Mouse (Mus musculus) heart, embryonic 15.5 days (tissue): ENCODE data around the gene Slc6a4. TPM values are rescaled to one million over a fixed set of nuclear protein-coding genes. Genes with fewer than 3 reads are reported as not detected.
A peak's percentile ranks its signal among the peaks of the same experiment; 100 is the strongest.
"Not testable (repeated sequence)": the region's sequence is repeated elsewhere in the genome, so short reads cannot be mapped to it uniquely, and the experiment has no call there.

Source experiments
- ATAC-seq: fragments of 200-750 bp; cut with Nextera tagmentation; replicated peaks from 2 replicates; pipeline ENCODE4 v1.8.0; 2017; ENCODE audit warnings: low read depth, moderate TSS enrichment; ENCODE audit not compliant: insufficient number of reproducible peaks, insufficient read depth, low FRiP score
- H3K27ac ChIP-seq: fragments of 300-500 bp; sonication (generic); 2 replicates; pipeline ENCODE4 v1.5.1; 2015; ENCODE audit warnings: mild to moderate bottlenecking, inconsistent platforms
- H3K27me3 ChIP-seq: fragments of 300-500 bp; sonication (generic); 2 replicates; pipeline ENCODE4 v1.6.1; 2015; ENCODE audit warnings: inconsistent platforms
- H3K36me3 ChIP-seq: fragments of 300-500 bp; sonication (generic); 2 replicates; pipeline ENCODE4 v1.6.1; 2015; ENCODE audit warnings: mild to moderate bottlenecking, inconsistent platforms
- H3K4me1 ChIP-seq: fragments of 300-500 bp; sonication (generic); replicated peaks from 2 replicates; pipeline ENCODE4 v1.6.1; 2015; ENCODE audit warnings: inconsistent platforms
- H3K4me2 ChIP-seq: fragments of 300-500 bp; sonication (generic); 2 replicates; pipeline ENCODE4 v1.6.1; 2015; ENCODE audit warnings: inconsistent platforms, mild to moderate bottlenecking, moderate library complexity
- H3K4me3 ChIP-seq: fragments of 300-500 bp; sonication (generic); 2 replicates; pipeline ENCODE4 v1.5.1; 2015; ENCODE audit warnings: mild to moderate bottlenecking, inconsistent platforms
- H3K9ac ChIP-seq: fragments of 300-500 bp; sonication (generic); 2 replicates; pipeline ENCODE4 v1.6.1; 2015; ENCODE audit warnings: mild to moderate bottlenecking, inconsistent platforms
- H3K9me3 ChIP-seq: fragments of 300-500 bp; sonication (generic); replicated peaks from 2 replicates; pipeline ENCODE4 v1.6.1; 2016; ENCODE audit warnings: inconsistent platforms
- WGBS: fragments of 180-500 bp; shearing (Covaris S2); methylation state at CpG from one replicate; pipeline ENCODE4 v1.1.7; 2015; ENCODE audit warnings: mixed read lengths; 5-methylcytosine and 5-hydroxymethylcytosine counted together
- polyA plus RNA-seq: library from polyadenylated mRNA; unstranded; fragments of >200 nt; fragmentation: Nextera tagmentation; extraction: Ambion mirVana; gene quantifications from 2 replicates; pipeline ENCODE4 v1.2.1, GENCODE M21; 2015

Slc6a4 gene
- polyA plus RNA-seq, 1 experiment from 2014 or later: 0.94 TPM

DNA sequence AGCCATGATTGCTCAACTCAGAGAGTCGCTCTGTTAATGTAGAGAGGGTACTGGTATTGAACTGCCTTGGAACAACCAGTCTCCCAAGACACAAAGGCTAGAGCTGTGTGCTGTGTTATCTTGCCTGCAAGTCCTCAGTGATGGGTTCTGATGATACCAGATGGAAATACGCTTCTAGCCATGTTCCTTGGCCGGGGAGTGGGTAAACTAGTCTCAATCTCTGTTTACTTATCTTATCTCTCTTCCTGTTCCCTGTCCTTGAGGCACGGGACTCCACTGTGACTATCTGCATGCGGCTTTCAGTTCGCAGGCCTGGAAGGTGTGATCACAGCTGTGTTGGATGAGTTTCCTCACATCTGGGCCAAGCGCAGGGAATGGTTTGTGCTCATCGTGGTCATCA lies 21.1 kb downstream of the Slc6a4 start:
- Histone ChIP-seq H3K4me3 (no peak overlapping the region), H3K4me1 (no peaks in the 10 kb centered on the region), H3K36me3 (no peaks in the 10 kb centered on the region), H3K27me3 (peaks cover 7% of the 10 kb centered on the region; the same call in 1 of the 2 replicates), H3K27ac (no peak overlapping the region), H3K4me2 (no peak overlapping the region), H3K9ac (no peak overlapping the region), H3K9me3 (no peaks in the 10 kb centered on the region)
- no peak for ATAC-seq
- WGBS: 21% methylated on average over 8 of the region's 8 CpGs

DNA sequence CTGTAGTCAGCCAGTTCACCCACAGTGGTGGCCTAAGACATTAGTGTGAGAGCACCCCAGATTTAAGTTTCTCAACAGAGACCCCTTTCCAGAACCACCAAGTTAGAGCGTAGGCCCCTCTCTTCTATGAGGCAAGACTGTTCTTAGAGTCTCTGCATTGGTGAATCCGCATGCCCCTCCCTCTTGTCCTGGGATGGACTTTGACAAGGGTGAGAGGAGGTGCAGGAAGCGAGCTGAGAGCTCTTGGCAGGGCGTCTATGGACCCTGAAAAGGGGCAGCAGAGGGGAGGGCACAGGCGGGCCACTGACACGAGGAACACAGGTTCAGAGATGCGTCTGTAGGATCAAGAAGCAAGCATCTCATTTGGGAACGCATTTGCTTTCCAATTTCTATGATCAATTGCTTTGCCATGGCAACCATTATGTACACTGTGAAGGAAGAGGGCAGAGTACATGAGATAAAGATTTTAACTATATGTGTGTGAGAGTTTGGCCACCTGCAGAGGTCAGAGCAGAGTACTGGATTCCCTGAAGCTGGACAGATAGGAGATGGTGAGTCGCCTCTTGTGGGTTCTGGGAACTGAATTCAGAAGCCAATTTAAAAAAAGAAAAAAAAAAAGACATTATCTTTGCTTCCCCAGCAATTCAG lies 23.5 kb downstream of the Slc6a4 start:
- WGBS: 78% methylated on average over 9 of the region's 9 CpGs
- H3K4me2 ChIP-seq: no peak overlapping the region
- no peak overlapping the region for H3K9ac ChIP-seq
- no peak overlapping the region for H3K27ac ChIP-seq
- no peak overlapping the region for H3K4me3 ChIP-seq
- H3K9me3 ChIP-seq: no peaks in the 10 kb centered on the region
- peaks cover 7% of the 10 kb centered on the region; the same call in 1 of the 2 replicates for H3K27me3 ChIP-seq
- ATAC-seq: no peak
- H3K4me1 ChIP-seq: no peaks in the 10 kb centered on the region
- no peaks in the 10 kb centered on the region for H3K36me3 ChIP-seq

DNA sequence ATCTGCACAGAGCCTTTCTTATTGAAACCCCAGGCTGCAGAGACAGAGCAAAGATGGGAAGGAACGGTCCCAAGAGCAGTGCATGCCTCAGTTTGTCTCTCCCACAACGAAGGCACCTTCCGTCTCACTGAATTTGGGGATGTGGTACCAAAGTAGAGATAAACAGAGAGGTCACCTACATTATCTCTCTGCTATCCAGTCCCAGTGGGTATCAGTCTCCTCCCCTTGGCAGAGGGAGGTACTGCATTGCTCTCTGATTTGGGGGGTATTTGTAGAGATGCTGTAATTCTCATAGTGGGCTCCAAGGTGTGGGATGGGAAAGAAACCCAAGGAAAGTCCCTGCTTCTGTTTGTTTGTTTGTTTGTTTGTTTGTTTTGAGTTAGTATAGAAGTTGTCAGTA lies 28.2 kb downstream of the Slc6a4 start:
- Histone ChIP-seq H3K9me3 (no peaks in the 10 kb centered on the region), H3K36me3 (no peaks in the 10 kb centered on the region), H3K27me3 (no peaks in the 10 kb centered on the region), H3K4me2 (no peak overlapping the region), H3K9ac (no peak overlapping the region), H3K4me1 (no peaks in the 10 kb centered on the region), H3K4me3 (no peak overlapping the region), H3K27ac (no peak overlapping the region)
- WGBS: 57% methylated on average over 3 of the region's 3 CpGs
- no peak for ATAC-seq

DNA sequence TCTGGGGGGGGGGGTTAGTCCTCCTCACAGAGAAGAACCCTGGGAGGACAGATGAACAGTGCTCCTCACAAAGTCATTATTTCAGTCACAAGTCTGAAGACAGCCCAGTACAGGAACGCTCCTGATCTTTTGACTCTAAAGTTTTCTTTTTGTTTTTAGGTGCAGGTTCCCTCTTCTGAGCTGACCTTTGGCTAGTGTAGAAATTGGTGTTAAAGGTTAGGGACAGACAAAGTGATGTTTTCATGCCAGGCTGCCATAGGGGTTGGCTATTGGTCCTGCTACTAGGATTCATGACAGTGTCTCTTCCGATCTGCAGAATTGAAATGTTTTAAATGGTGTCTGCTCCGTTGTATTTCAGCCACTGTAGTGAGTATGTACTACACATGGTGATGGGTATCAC lies 29.8 kb downstream of the Slc6a4 start:
- ATAC-seq: no peak
- no peak overlapping the region for H3K4me3 ChIP-seq
- H3K36me3 ChIP-seq: no peaks in the 10 kb centered on the region
- 85% methylated on average over 3 of the region's 3 CpGs for WGBS
- H3K27ac ChIP-seq: no peak overlapping the region
- H3K27me3 ChIP-seq: no peaks in the 10 kb centered on the region
- H3K4me1 ChIP-seq: no peaks in the 10 kb centered on the region
- no peak overlapping the region for H3K9ac ChIP-seq
- no peak overlapping the region for H3K4me2 ChIP-seq
- H3K9me3 ChIP-seq: no peaks in the 10 kb centered on the region

DNA sequence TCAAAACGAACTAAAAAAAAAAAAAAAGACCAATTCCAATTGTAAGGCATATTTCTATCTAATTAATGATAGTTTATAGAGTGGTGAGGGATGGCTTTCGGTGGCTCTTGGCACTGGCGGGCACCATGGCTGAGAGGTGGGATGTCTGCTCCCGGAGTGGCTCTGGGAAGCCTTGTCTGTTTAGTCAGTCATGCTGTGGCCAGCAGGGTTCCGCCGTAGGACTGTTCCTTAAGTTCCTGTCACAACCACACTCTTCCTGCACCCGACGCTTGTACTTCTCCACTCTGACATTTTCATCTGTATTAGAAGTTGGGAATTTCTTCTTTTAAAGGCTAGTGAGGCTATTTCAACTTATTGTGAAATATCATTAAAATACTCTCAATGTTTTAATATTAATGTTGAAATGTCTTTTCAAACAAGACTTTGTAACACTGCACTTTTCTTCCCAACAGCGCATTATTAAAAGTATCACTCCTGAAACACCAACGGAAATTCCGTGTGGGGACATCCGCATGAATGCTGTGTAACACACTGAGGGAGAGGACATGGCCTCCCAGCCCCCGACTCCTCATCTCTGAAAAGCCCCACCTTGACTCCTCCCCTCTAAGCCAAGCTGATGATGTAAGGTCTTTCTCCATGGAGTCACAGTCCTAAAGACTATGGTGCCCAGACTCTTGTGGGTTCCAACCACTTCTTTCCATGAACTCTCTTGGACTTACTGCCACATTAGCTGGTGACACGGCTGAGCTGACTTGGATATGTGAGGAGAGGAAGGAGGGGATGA lies 32.9 kb downstream of the Slc6a4 start:
- ATAC-seq: no peak
- Histone ChIP-seq H3K4me2 (no peak overlapping the region), H3K36me3 (no peaks in the 10 kb centered on the region), H3K27ac (no peak overlapping the region), H3K9ac (no peak overlapping the region), H3K9me3 (no peaks in the 10 kb centered on the region), H3K4me3 (no peak overlapping the region), H3K27me3 (no peaks in the 10 kb centered on the region), H3K4me1 (no peaks in the 10 kb centered on the region)
- WGBS: 71% methylated on average over 14 of the region's 14 CpGs

DNA sequence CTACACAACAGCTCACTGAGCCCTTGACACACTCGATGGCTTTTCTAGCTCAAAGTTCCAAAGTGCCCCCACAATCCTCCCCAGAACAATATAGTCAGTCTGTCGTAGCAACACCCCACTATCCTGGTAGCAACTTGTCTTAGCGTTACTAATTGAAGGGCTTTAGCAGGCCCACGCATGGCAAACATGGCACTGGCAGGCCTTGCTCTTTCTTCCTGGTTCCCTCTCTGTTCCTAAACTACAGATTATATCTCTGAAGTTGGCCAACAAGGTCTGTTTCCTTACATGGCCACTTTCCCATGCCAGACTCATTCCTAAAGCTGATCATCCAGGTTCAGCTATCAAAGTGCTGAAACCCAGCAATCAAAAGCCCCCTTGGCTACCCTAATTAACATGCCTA lies 43.5 kb downstream of the Slc6a4 start:
- no peaks in the 10 kb centered on the region for H3K4me1 ChIP-seq
- H3K9me3 ChIP-seq: no peaks in the 10 kb centered on the region
- H3K4me2 ChIP-seq: no peak overlapping the region
- H3K4me3 ChIP-seq: no peak overlapping the region
- no peak for ATAC-seq
- H3K27ac ChIP-seq: no peak overlapping the region
- no peak overlapping the region for H3K9ac ChIP-seq
- peaks cover 16% of the 10 kb centered on the region for H3K36me3 ChIP-seq
- 82% methylated on average over 4 of the region's 4 CpGs for WGBS
- H3K27me3 ChIP-seq: no peaks in the 10 kb centered on the region

DNA sequence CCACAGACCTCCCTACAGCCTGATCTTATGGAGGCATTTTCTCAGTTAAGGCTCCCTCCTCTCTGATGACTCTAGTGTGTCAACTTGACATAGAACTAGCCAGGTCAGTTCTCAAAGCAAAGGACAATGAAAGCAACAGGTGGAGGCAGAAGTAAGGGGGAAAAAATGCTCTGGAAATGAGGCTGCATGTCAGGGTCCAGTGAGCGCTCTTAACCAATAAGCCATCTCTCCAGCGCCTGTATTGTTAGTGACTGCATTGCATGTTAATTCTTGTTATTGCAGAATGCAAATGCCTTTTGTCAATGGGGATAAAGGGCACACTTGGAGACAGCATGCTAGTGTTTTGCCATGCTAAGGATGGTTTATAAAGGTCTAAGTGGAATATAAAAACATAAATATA lies 44.4 kb downstream of the Slc6a4 start:
- Histone ChIP-seq H3K9ac (no peak overlapping the region), H3K9me3 (no peaks in the 10 kb centered on the region), H3K27ac (no peak overlapping the region), H3K36me3 (peaks cover 21% of the 10 kb centered on the region), H3K27me3 (no peaks in the 10 kb centered on the region), H3K4me3 (no peak overlapping the region), H3K4me2 (no peak overlapping the region), H3K4me1 (no peaks in the 10 kb centered on the region)
- WGBS: 81% methylated on average over 2 of the region's 2 CpGs
- no peak for ATAC-seq

DNA sequence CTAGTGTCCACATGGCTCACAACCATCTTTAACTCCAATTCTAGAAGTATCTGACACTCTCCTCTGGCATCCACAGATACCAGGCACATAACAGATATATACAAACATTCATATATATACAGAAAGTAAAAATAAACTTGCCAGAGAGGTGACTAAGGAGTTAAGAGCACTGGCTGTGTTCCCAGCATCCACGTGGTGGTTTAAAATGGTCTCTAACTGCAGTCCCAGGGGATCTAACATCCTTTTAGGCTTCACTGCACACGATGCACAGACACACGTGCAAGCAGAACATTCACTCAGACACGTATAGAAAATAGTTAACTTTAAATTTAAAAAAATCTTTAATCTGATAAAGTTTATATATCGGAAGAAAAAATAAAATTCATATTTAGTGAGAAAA lies 63.5 kb downstream of the Slc6a4 start:
- Histone ChIP-seq H3K36me3 (no peaks in the 10 kb centered on the region), H3K4me3 (no peak overlapping the region), H3K27ac (no peak overlapping the region), H3K4me2 (no peak overlapping the region), H3K27me3 (no peaks in the 10 kb centered on the region), H3K9ac (no peak overlapping the region), H3K9me3 (no peaks in the 10 kb centered on the region), H3K4me1 (peaks cover 7% of the 10 kb centered on the region)
- no peak for ATAC-seq
- WGBS: 34% methylated on average over 5 of the region's 5 CpGs

DNA sequence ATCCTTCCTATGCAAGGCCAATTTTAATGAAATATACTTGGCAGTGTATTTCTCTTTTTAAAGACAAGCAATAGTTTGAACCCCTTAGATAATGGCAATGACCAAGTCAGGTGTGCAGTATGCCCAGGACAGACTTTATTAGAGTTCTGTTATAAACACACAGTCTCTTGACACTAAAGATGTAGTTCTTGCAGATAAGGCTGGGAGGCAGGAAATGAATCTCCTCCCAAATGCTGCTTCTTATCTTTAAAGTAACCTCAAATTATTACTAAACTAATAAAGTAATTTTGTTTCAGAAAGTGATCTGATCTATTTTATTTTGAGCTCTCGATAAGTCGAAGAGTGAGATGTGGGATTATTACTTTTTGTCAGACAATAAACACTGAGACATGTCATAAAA lies 65.0 kb downstream of the Slc6a4 start:
- H3K27ac ChIP-seq: no peak overlapping the region
- H3K4me3 ChIP-seq: no peak overlapping the region
- no peaks in the 10 kb centered on the region for H3K27me3 ChIP-seq
- peaks cover 7% of the 10 kb centered on the region for H3K4me1 ChIP-seq
- no peak for ATAC-seq
- 88% methylated on average over 2 of the region's 2 CpGs for WGBS
- H3K36me3 ChIP-seq: no peaks in the 10 kb centered on the region
- no peaks in the 10 kb centered on the region for H3K9me3 ChIP-seq
- no peak overlapping the region for H3K9ac ChIP-seq
- no peak overlapping the region for H3K4me2 ChIP-seq

DNA sequence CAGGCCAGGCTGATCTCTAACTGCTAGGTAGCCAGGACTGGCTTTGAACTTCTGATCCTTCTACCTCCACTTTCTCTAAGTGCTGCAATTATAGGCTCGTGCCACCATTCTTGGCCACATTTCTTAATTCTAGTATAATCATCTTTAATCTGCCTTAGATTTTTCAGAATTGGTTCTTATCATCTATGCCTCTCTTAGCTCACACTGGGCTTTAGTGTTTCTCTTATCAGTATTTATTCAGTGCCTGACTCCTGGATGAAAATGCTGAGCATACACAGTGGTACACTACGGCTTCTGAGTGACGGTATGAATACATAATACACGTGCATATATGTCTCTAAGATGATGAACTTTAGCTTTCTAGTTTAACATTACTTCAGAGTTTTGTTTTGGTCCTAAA lies 70.4 kb downstream of the Slc6a4 start:
- Histone ChIP-seq H3K4me3 (no peak overlapping the region), H3K36me3 (peaks cover 15% of the 10 kb centered on the region), H3K9ac (no peak overlapping the region), H3K9me3 (no peaks in the 10 kb centered on the region), H3K4me2 (no peak overlapping the region), H3K27ac (no peak overlapping the region), H3K4me1 (0 out of 2 replicates have a peak, but pooled peaks cover 4% of the 10 kb centered on the region), H3K27me3 (no peaks in the 10 kb centered on the region)
- WGBS: 73% methylated on average over 4 of the region's 4 CpGs
- ATAC-seq: no peak

DNA sequence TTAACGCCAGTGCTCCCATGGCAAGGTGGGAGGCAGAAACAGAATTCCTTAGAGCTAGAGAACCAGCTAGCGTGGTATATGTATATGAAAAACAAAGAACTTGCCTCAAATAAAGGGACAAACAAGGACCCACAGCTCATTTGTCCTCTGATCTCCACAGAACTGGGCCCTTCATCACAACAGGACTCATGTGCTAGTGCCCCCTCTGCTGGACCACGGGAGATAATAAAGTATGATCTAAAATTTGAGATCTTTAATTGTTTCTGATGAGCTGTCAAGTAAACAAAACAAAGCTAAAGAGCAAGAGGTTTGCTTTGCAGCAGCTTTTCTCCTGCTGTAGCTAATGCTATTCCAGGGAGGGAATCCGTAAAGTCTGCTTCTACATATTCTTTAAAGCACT lies 72.3 kb downstream of the Slc6a4 start:
- peaks cover 30% of the 10 kb centered on the region for H3K36me3 ChIP-seq
- H3K9me3 ChIP-seq: no peaks in the 10 kb centered on the region
- H3K4me1 ChIP-seq: 0 out of 2 replicates have a peak, but pooled peaks cover 4% of the 10 kb centered on the region
- no peak overlapping the region for H3K9ac ChIP-seq
- H3K27me3 ChIP-seq: no peaks in the 10 kb centered on the region
- no peak overlapping the region for H3K4me2 ChIP-seq
- no peak overlapping the region for H3K27ac ChIP-seq
- ATAC-seq: no peak
- no peak overlapping the region for H3K4me3 ChIP-seq
- WGBS: 74% methylated on average over 4 of the region's 4 CpGs

DNA sequence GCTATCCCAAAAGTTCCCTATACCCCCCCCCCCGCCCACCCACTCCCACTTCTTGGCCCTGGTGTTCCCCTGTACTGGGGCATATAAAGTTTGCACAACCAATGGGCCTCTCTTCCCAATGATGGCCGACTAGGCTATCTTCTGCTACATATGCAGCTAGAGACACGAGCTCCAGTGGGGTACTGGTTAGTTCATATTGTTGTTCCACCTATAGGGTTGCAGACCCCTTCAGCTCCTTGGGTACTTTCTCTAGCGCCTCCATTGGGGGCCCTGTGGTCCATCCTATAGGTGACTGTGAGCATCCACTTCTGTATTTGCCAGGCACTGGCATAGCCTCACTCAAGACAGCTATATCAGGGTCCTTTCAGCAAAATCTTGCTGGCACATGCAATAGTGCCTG lies 78.9 kb downstream of the Slc6a4 start:
- Histone ChIP-seq H3K9ac (peak overlapping the region; percentile 55), H3K4me2 (peak overlapping the region; percentile 89), H3K4me3 (peak overlapping the region; percentile 80), H3K27ac (peak overlapping the region; percentile 78; the same call in 1 of the 2 replicates), H3K36me3 (peaks cover 22% of the 10 kb centered on the region)
- ATAC-seq, H3K9me3 ChIP-seq, H3K4me1 ChIP-seq, H3K27me3 ChIP-seq: not testable (repeated sequence)
- 60% methylated on average over 4 of the region's 4 CpGs for WGBS
